Mouse (Mus musculus) bone marrow macrophage, adult 2 months (primary cell): ENCODE measurements around the gene Dnajb6.

ENCODE experiments used
- CTCF ChIP-seq: IDR thresholded peaks from 2 replicates; pipeline ENCODE4 v1.5.1; 2012; ENCODE audit warnings: low read depth, mild to moderate bottlenecking, low read length, moderate library complexity
- POLR2A ChIP-seq: IDR thresholded peaks from 2 replicates; pipeline ENCODE4 v1.6.1; 2012; ENCODE audit warnings: mild to moderate bottlenecking, low read depth, low read length, borderline replicate concordance

DNA sequence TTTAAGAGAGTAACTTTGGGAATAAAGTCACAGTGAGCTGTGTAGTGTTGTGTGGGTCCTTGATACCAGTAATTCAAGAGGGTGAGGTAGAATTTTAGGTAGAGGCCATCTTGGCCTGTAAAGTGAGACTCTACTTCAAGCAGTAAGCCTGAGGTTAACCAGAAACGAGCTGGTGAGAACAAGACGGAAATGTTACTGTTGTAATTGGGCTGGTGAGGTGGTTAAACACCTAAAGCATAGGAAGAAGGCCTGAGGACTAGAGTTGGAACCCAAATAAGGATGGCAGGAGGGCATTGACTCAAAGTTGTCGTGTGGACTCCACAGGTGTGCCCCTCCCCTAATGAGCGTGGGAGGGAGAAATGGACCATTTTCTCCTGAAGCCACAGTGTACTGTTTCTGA, 2.6 kb downstream of the Dnajb6 start:
- TF ChIP-seq POLR2A = no peak
- TF ChIP-seq CTCF = no peak
